Mouse (Mus musculus) MEL-GATA-1-ER (cell line): ENCODE measurements at regions not wholly inside any gene's neighbourhood (a gene's known extent, or its start where the extent isn't known, plus 50 kb on each side); places are given as distances from the start of the nearest gene placed in this dataset.

Source experiments
- DNase-seq: peaks from one replicate; pipeline ENCODE4 v3.0.0-alpha.2; 2012; ENCODE audit warnings: low read depth; ENCODE audit errors: extremely low read depth

DNA sequence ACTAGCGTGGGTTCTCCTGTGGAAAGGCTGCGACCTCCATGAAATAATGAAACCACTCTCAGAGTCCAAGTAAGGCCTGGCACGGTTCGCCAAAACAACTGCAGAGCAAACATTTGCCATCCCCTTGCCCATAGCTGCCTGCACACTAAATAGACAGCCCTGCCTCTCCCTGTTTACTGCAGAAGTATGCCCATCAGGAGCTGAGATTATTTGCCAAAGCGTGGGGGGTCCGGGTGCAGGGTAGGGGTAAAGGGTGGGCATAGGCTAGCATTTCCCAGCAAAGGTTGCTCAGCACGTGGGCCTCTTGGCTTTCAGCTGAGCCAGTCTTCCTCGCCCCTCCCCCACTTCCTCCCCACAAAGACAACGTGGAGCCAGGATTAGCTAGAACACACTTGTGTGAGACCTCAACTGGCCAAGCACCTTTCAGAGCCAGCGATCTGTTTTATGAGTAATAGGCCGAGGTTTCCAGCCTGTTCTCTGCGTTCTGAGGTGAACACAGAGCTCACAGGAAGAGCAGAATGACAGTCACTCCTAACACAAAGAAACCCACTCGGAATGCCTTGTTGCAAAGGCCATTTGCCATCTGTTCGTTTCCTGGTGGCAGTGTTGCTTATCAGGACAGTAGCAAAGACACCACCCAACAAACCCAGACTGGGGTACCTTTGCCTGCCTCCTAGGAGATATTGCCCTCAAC is 55.6 kb upstream of the Cep85l start:
- peak; percentile 53 for DNase-seq

DNA sequence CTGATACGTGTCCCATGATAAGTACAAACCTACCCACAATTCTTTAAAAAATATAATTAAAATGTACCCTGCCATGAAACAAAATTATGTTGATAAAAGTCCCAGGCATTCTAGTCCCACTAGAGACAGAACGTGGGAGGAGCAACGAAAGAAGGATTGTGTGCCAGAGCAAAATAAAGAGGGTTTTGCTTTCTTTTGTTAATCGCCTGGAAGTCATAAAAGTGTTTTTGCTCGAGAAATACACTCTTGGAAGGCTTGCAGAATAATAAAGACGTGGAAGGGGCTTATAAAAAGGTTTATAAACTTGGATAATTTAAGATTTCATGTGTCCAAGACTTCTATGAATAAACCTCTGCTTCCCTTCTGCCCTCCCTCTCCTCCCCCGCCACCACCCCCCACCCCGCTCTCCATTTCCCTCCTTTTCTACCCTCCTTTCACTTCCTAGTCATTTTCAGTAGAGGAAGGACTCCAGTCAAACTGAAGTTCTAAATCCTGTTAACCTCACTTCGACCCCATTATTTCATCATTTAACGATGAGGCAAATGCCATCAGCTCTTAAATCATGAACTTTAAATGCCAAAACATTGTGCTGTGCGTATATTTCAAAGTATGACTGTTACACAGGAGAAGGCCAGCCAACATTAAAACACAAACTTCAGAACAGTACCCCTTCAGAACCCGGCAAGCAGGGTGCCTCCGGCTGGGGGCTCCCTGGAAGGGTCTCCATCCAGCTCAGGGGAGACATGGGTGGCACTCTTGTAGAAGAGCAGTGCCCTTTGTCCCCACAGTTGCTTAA is 54.8 kb upstream of the Cep85l start:
- no peak for DNase-seq

DNA sequence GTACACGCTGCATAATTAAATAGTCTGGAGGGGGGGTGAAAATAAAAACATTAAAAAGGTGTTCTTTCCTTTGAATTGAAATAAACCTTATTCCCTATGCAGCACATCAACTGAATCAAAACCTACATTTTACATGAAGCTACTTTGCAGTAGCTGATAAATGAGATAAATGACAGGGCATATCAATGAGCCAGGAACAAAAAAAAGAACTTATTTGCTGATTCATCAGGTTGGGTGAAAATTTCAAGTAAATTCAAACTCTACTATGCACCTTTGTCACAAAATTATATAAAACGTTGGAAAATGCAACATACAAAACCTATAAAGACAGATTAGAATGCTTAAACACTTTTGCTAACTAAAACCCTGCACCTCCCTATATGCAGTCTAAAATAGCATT is 53.0 kb upstream of the Cep85l start:
- DNase-seq = no peak

GRCm38 (mm10) chr10:53429539-53430344 is 50.0 kb upstream of the Cep85l start:
- no peak for DNase-seq
